Mouse (Mus musculus): ENCODE results near the gene Slc11a1. TPM values are rescaled to one million over a fixed set of nuclear protein-coding genes. Genes with fewer than 3 reads are reported as not detected.

Gene Slc11a1
- polyA plus RNA-seq, 1 experiment from 2014 or later = 2.1 TPM

GRCm38 (mm10) chr1:74435563-74435962 lies 60.6 kb downstream of the Slc11a1 start:
- no peaks in the 10 kb centered on the region for H3K9me3 ChIP-seq
- WGBS = 89% methylated on average over 6 of the region's 6 CpGs
- H3K9ac ChIP-seq = no peak overlapping the region
- no peaks in the 10 kb centered on the region for H3K27me3 ChIP-seq (replicated peaks)
- no peaks in the 10 kb centered on the region; the same call in 1 of the 2 replicates for H3K4me1 ChIP-seq
- H3K27ac ChIP-seq = no peak overlapping the region
- ATAC-seq (ENCODE audit: low FRiP score, low read depth) = no peak
- H3K36me3 ChIP-seq = peaks cover 44% of the 10 kb centered on the region
- H3K4me2 ChIP-seq (replicated peaks) = no peak overlapping the region
- H3K4me3 ChIP-seq = no peak overlapping the region

MicroRNAs encoded within 50 kb of the gene (microRNA counts, 519-probe panel; counts per million panel counts)
- 2,536 counts per million, percentile 70 among the panel's probes with 10 or more counts for microRNA mmu-miR-26b

Small RNAs within 50 kb of the gene (microRNA-seq; reads per million reads assigned to microRNA genes)
- 13,428 reads per million, percentile 97 among the genes with 10 or more reads in this experiment for gene Mir26b

Other genes starting within 250 kb of the Slc11a1 start
- 0.37 and 0.51 TPM in 2 replicates for gene Rufy4, start 249.7 kb upstream of the Slc11a1 start, polyA plus RNA-seq (2016; fragmentation: Nextera tagmentation; extraction: Ambion mirVana)
- 0.08 and 0.32 TPM in 2 replicates for gene Cxcr2, start 221.2 kb upstream of the Slc11a1 start, polyA plus RNA-seq (2016; fragmentation: Nextera tagmentation; extraction: Ambion mirVana)
- not detected in 2 replicates for gene Cxcr1, start 180.6 kb upstream of the Slc11a1 start, polyA plus RNA-seq (2016; fragmentation: Nextera tagmentation; extraction: Ambion mirVana)
- 374 and 394 TPM in 2 replicates for gene Arpc2, start 139.1 kb upstream of the Slc11a1 start, polyA plus RNA-seq (2016; fragmentation: Nextera tagmentation; extraction: Ambion mirVana)
- gene Gpbar1, start 96.6 kb upstream of the Slc11a1 start, polyA plus RNA-seq (2016; fragmentation: Nextera tagmentation; extraction: Ambion mirVana) = 0.19 TPM in 1 of 2 replicates, not detected in the other
- 189 and 196 TPM in 2 replicates for gene Aamp, start 90.5 kb upstream of the Slc11a1 start, polyA plus RNA-seq (2016; fragmentation: Nextera tagmentation; extraction: Ambion mirVana)
- 96.1 and 104 TPM in 2 replicates for gene Pnkd, start 90.3 kb upstream of the Slc11a1 start, polyA plus RNA-seq (2016; fragmentation: Nextera tagmentation; extraction: Ambion mirVana)
- 9.0 and 9.5 TPM in 2 replicates for gene Tmbim1, start 69.6 kb upstream of the Slc11a1 start, polyA plus RNA-seq (2016; fragmentation: Nextera tagmentation; extraction: Ambion mirVana)
- gene Catip, start 13.1 kb upstream of the Slc11a1 start, polyA plus RNA-seq (2016; fragmentation: Nextera tagmentation; extraction: Ambion mirVana) = 0.25 and 0.75 TPM in 2 replicates
- gene Ctdsp1, start 16.3 kb downstream of the Slc11a1 start, polyA plus RNA-seq (2016; fragmentation: Nextera tagmentation; extraction: Ambion mirVana) = 29.9 and 31.3 TPM in 2 replicates
- 0.15 and 0.17 TPM in 2 replicates for gene Vil1, start 34.2 kb downstream of the Slc11a1 start, polyA plus RNA-seq (2016; fragmentation: Nextera tagmentation; extraction: Ambion mirVana)
- gene Cnot9, start 130.9 kb downstream of the Slc11a1 start, polyA plus RNA-seq (2016; fragmentation: Nextera tagmentation; extraction: Ambion mirVana) = 60.5 and 62.1 TPM in 2 replicates
- gene Plcd4, start 167.7 kb downstream of the Slc11a1 start, polyA plus RNA-seq (2016; fragmentation: Nextera tagmentation; extraction: Ambion mirVana) = 2.2 and 2.9 TPM in 2 replicates
- 30.2 and 33.1 TPM in 2 replicates for gene Usp37, start 169.1 kb downstream of the Slc11a1 start, polyA plus RNA-seq (2016; fragmentation: Nextera tagmentation; extraction: Ambion mirVana)
- 8.5 and 10.3 TPM in 2 replicates for gene Zfp142, start 213.1 kb downstream of the Slc11a1 start, polyA plus RNA-seq (2016; fragmentation: Nextera tagmentation; extraction: Ambion mirVana)
- gene Bcs1l, start 213.1 kb downstream of the Slc11a1 start, polyA plus RNA-seq (2016; fragmentation: Nextera tagmentation; extraction: Ambion mirVana) = 17.3 and 19.4 TPM in 2 replicates
- 35.5 and 37.8 TPM in 2 replicates for gene Rnf25, start 226.2 kb downstream of the Slc11a1 start, polyA plus RNA-seq (2016; fragmentation: Nextera tagmentation; extraction: Ambion mirVana)
- gene Stk36, start 226.2 kb downstream of the Slc11a1 start, polyA plus RNA-seq (2016; fragmentation: Nextera tagmentation; extraction: Ambion mirVana) = 22.8 and 22.9 TPM in 2 replicates